Mouse (Mus musculus) embryonic facial prominence, embryonic 12.5 days (tissue): ENCODE data around the gene Sf1. TPM values are rescaled to one million over a fixed set of nuclear protein-coding genes. Genes with fewer than 3 reads are reported as not detected.

Experiments
- ATAC-seq: fragments of 200-750 bp; cut with Nextera tagmentation; 2 replicates; pipeline ENCODE4 v1.8.0; 2017; ENCODE audit not compliant: insufficient number of reproducible peaks, insufficient read depth, low FRiP score, low TSS enrichment
- H3K27ac ChIP-seq: fragments of 300-500 bp; sonication (generic); 2 replicates; pipeline ENCODE4 v1.5.1; 2016; ENCODE audit warnings: mild to moderate bottlenecking
- H3K27me3 ChIP-seq: fragments of 300-500 bp; sonication (generic); 2 replicates; pipeline ENCODE4 v1.6.1; 2016; ENCODE audit warnings: mild to moderate bottlenecking, moderate library complexity
- H3K36me3 ChIP-seq: fragments of 300-500 bp; sonication (generic); 2 replicates; pipeline ENCODE4 v1.6.1; 2016; ENCODE audit warnings: mild to moderate bottlenecking
- H3K4me1 ChIP-seq: fragments of 300-500 bp; sonication (generic); 2 replicates; pipeline ENCODE4 v1.6.1; 2016
- H3K4me2 ChIP-seq: fragments of 300-500 bp; sonication (generic); replicated peaks from 2 replicates; pipeline ENCODE4 v1.6.1; 2016; ENCODE audit warnings: mild to moderate bottlenecking, moderate library complexity
- H3K4me3 ChIP-seq: fragments of 300-500 bp; sonication (generic); 2 replicates; pipeline ENCODE4 v1.5.1; 2016; ENCODE audit warnings: mild to moderate bottlenecking
- H3K9ac ChIP-seq: fragments of 300-500 bp; sonication (generic); 2 replicates; pipeline ENCODE4 v1.6.1; 2016; ENCODE audit warnings: mild to moderate bottlenecking, moderate library complexity
- H3K9me3 ChIP-seq: fragments of 300-500 bp; sonication (generic); 2 replicates; pipeline ENCODE4 v1.6.1; 2016; ENCODE audit warnings: mild to moderate bottlenecking, moderate library complexity
- WGBS: fragments of 180-500 bp; shearing (Covaris S2); methylation state at CpG from one replicate; pipeline ENCODE4 v1.1.7; 2016; 5-methylcytosine and 5-hydroxymethylcytosine counted together
- polyA plus RNA-seq: library from polyadenylated mRNA; unstranded; fragments of >200 nt; fragmentation: Nextera tagmentation; extraction: Ambion mirVana; gene quantifications from 2 replicates; pipeline ENCODE4 v1.2.1, GENCODE M21; 2016

The Sf1 gene
- polyA plus RNA-seq, 1 experiment from 2014 or later: 159 TPM

DNA sequence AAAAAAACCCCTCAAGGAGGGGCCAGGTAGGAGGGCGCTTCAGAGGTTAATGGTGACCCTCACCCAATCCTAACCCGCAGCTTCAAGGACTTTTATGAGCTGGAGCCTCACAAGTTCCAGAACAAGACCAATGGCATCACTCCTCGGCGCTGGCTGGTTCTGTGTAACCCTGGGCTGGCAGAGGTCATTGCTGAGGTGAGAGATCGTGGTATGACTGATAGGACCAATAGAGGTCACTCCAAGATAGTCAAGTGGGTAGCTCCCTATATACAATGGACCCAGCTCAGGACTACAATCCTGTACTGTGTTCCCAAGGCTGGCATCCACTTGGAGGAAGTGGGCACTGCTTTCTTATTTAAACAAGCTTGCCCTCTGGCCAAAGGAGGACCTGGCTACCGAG is 26.8 kb downstream of the Sf1 start:
- H3K9ac ChIP-seq: no peak overlapping the region
- H3K9me3 ChIP-seq: no peaks in the 10 kb centered on the region
- peaks cover 9% of the 10 kb centered on the region; the same call in 1 of the 2 replicates for H3K4me1 ChIP-seq
- ATAC-seq: no peak
- no peaks in the 10 kb centered on the region for H3K36me3 ChIP-seq
- WGBS: 54% methylated on average over 6 of the region's 6 CpGs
- H3K4me2 ChIP-seq: no peak overlapping the region
- H3K27me3 ChIP-seq: no peaks in the 10 kb centered on the region
- H3K4me3 ChIP-seq: no peak overlapping the region
- H3K27ac ChIP-seq: no peak overlapping the region

DNA sequence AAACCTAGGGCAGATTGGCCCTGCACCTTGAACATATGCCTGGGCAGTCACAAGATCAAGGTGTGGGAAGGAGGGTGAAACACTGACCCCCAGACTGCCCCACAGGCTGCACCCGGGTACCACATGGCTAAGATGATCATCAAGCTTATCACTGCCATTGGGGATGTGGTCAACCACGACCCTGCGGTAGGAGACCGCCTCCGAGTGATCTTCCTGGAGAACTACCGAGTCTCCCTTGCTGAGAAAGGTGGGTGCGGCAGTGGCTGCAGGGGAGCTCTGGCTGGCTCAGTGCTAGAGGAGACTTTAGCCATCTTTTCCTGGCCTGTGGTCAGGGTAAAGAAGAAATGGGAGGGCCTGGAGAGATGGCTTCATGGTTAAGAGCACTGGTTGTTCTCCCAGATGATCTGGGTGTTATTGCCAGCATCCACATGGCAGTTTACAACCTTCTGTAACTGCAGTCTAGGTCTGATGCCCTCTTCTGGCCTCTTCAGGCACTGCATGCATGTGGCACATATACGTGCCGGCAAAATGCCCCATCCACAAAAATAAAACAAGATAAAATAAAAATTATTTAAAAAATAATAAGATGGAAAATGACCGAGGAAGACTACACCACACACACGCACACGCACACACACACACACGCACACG is 29.4 kb downstream of the Sf1 start:
- Histone ChIP-seq H3K36me3 (no peaks in the 10 kb centered on the region), H3K4me3 (no peak overlapping the region), H3K27ac (no peak overlapping the region), H3K9me3 (no peaks in the 10 kb centered on the region), H3K9ac (no peak overlapping the region), H3K27me3 (peaks cover 6% of the 10 kb centered on the region; the same call in 1 of the 2 replicates), H3K4me2 (no peak overlapping the region), H3K4me1 (peaks cover 9% of the 10 kb centered on the region; the same call in 1 of the 2 replicates)
- ATAC-seq: no peak
- 88% methylated on average over 14 of the region's 14 CpGs for WGBS

- Histone ChIP-seq H3K9ac (no peak overlapping the region), H3K9me3 (no peaks in the 10 kb centered on the region), H3K27me3 (peaks cover 14% of the 10 kb centered on the region), H3K36me3 (no peaks in the 10 kb centered on the region), H3K4me2 (no peak overlapping the region), H3K4me1 (peaks cover 13% of the 10 kb centered on the region), H3K4me3 (no peak overlapping the region), H3K27ac (no peak overlapping the region)
- 89% methylated on average over 16 of the region's 16 CpGs for WGBS
- no peak for ATAC-seq
Measured at GRCm38 (mm10) chr19:6393637-6394036, 30.1 kb downstream of the Sf1 start.

DNA sequence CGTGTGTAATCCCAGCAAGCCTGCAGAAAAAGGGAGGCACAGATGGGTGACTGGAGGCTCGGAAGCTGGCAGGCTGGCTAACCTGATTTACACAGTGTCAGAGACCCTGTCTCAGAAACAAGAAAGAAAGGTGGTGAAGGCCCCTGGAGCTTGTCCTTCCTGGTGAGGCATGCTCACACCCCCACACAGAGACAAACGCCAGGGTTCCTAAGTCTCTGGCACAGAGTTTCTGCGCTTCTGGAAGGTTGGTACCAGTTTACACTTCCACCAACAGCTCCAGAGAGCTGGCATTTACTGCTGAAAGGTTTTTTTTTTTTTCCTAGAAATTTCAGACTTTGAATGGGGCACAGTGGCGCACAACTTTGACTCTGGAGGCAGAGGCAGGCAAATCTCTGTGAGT is 32.7 kb downstream of the Sf1 start:
- no peaks in the 10 kb centered on the region for H3K36me3 ChIP-seq
- no peak overlapping the region for H3K4me2 ChIP-seq
- H3K27me3 ChIP-seq: peaks cover 35% of the 10 kb centered on the region
- no peaks in the 10 kb centered on the region for H3K9me3 ChIP-seq
- ATAC-seq: no peak
- H3K4me3 ChIP-seq: no peak overlapping the region
- H3K4me1 ChIP-seq: peaks cover 24% of the 10 kb centered on the region
- H3K27ac ChIP-seq: no peak overlapping the region
- 92% methylated on average over 5 of the region's 5 CpGs for WGBS
- H3K9ac ChIP-seq: no peak overlapping the region

DNA sequence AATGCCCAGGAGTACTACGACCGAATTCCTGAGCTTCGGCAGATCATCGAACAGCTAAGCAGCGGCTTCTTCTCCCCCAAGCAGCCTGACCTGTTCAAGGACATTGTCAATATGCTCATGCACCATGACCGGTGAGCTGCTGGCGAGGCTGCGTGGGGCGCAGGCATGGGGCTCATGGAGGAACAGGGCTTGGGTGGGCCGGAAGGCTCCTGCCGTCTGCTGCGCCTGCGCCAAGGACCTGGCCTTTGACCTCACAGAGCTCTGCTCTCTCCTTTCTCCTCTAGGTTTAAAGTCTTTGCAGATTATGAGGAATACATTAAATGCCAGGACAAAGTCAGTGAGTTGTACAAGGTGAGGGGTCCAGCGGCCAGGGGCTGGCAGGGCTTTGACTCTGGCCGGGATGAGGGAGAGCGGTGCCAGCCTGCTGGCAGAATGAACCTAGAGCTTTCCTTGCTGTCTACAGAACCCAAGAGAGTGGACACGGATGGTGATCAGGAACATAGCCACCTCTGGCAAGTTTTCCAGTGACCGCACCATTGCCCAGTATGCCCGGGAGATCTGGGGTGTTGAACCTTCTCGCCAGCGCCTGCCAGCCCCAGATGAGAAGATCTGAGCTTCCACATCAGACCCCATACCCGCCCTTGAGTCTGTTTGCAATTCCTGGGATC is 34.2 kb downstream of the Sf1 start:
- Histone ChIP-seq H3K9me3 (no peaks in the 10 kb centered on the region), H3K4me2 (no peak overlapping the region), H3K9ac (no peak overlapping the region), H3K27me3 (peaks cover 50% of the 10 kb centered on the region), H3K4me3 (no peak overlapping the region), H3K4me1 (peaks cover 34% of the 10 kb centered on the region), H3K27ac (no peak overlapping the region), H3K36me3 (no peaks in the 10 kb centered on the region)
- WGBS: 86% methylated on average over 22 of the region's 22 CpGs
- no peak for ATAC-seq

GRCm38 (mm10) chr19:6398447-6399284 is 35.2 kb downstream of the Sf1 start:
- under 1% methylated on average over 39 of the region's 39 CpGs for WGBS
- Histone ChIP-seq H3K4me1 (peaks cover 34% of the 10 kb centered on the region), H3K4me2 (peak overlapping the region; percentile 100), H3K27me3 (peaks cover 58% of the 10 kb centered on the region), H3K27ac (no peak overlapping the region), H3K4me3 (peak overlapping the region; percentile 61), H3K9ac (peak overlapping the region; percentile 66; the same call in 1 of the 2 replicates), H3K9me3 (no peaks in the 10 kb centered on the region), H3K36me3 (no peaks in the 10 kb centered on the region)
- ATAC-seq: no peak

DNA sequence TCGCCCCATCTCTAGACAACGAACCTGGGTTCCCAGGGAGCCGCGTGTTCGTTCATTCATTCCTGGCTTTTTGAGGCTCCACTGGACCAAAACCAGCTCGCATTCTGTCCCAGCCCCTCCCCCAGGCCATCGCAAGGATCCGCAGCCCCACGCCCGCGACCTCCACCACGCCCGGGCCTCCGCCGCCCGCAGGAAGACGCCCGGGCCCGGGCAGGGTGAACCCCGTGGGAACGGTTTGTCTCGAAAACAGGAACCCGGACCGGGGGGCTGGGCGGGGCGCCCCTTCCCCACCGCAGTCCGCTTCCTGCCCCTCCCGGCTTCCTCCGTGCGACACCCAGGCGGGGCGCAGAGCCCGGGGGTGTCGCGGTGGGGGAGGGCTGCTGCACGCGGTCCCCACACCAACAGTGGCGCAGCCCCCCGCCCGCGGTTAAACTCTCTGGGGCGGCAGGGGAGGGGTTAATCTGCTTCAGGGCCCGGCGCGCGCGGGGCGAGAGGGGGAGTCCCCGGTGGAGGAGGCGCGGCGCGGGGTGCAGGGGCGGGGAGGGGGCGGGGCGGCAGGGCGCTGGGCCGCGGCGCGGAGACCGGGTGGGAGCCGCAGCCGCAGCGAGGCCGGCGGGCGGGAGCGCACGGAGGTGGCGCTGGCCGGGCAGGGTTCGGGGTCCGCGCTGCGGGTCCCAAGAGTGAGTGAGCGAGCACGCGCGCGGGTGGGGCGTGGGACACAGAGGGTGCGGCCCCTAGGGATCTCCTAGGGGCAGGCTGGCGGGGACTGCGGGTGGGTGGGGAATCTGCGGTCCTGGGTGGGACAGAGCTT is 36.0 kb downstream of the Sf1 start, which contains the start of gene Rasgrp2:
Gene Rasgrp2, plus strand, starts transcription at position 56 of the 811 bp plus-strand sequence.
- Histone ChIP-seq H3K9me3 (no peaks in the 10 kb centered on the region), H3K36me3 (no peaks in the 10 kb centered on the region), H3K4me3 (peak within 1 kb of the TSS; percentile 61), H3K27ac (0 out of 2 replicates have a peak within 1 kb of the TSS, but pooled peaks have one; percentile 46), H3K9ac (peak within 1 kb of the TSS; percentile 66), H3K4me2 (peak within 1 kb of the TSS; percentile 100), H3K27me3 (peaks cover 60% of the 10 kb centered on the region), H3K4me1 (peaks cover 34% of the 10 kb centered on the region)
- no peak for ATAC-seq
- 1% methylated on average over 48 of the region's 87 CpGs for WGBS

- Histone ChIP-seq H3K27me3 (peaks cover 60% of the 10 kb centered on the region), H3K9me3 (no peaks in the 10 kb centered on the region), H3K4me3 (peak overlapping the region; percentile 61), H3K4me2 (peak overlapping the region; percentile 100), H3K27ac (no peak overlapping the region), H3K36me3 (no peaks in the 10 kb centered on the region), H3K4me1 (peaks cover 34% of the 10 kb centered on the region), H3K9ac (peak overlapping the region; percentile 66)
- no peak for ATAC-seq
- WGBS: 3% methylated on average over 29 of the region's 29 CpGs
Measured at GRCm38 (mm10) chr19:6400096-6401086, 36.9 kb downstream of the Sf1 start.

- Histone ChIP-seq H3K27ac (no peak overlapping the region), H3K4me1 (peaks cover 34% of the 10 kb centered on the region), H3K27me3 (peaks cover 60% of the 10 kb centered on the region), H3K9me3 (no peaks in the 10 kb centered on the region), H3K9ac (0 out of 2 replicates have a peak overlapping the region, but pooled peaks have one; percentile 15), H3K4me3 (peak overlapping the region; percentile 61), H3K4me2 (peak overlapping the region; percentile 61), H3K36me3 (no peaks in the 10 kb centered on the region)
- peak; percentile 2; the same call in 1 of the 2 replicates for ATAC-seq
- 1% methylated on average over 32 of the region's 32 CpGs for WGBS
Measured at GRCm38 (mm10) chr19:6401131-6401815, 37.8 kb downstream of the Sf1 start.

GRCm38 (mm10) chr19:6401951-6402350 is 38.5 kb downstream of the Sf1 start:
- ATAC-seq: no peak
- Histone ChIP-seq H3K4me2 (peak overlapping the region; percentile 61), H3K9me3 (no peaks in the 10 kb centered on the region), H3K4me1 (peaks cover 34% of the 10 kb centered on the region), H3K9ac (0 out of 2 replicates have a peak overlapping the region, but pooled peaks have one; percentile 15), H3K4me3 (peak overlapping the region; percentile 61), H3K27ac (no peak overlapping the region), H3K36me3 (no peaks in the 10 kb centered on the region), H3K27me3 (peaks cover 60% of the 10 kb centered on the region)
- 7% methylated on average over 9 of the region's 9 CpGs for WGBS
